Mouse (Mus musculus): ENCODE results near the gene Hist1h1b. TPM values are rescaled to one million over a fixed set of nuclear protein-coding genes. Genes with fewer than 3 reads are reported as not detected.
"Not testable (repeated sequence)": the region's sequence is repeated elsewhere in the genome, so short reads cannot be mapped to it uniquely, and the experiment has no call there.

The Hist1h1b gene
- polyA plus RNA-seq, 1 experiment: 2.3 TPM

DNA sequence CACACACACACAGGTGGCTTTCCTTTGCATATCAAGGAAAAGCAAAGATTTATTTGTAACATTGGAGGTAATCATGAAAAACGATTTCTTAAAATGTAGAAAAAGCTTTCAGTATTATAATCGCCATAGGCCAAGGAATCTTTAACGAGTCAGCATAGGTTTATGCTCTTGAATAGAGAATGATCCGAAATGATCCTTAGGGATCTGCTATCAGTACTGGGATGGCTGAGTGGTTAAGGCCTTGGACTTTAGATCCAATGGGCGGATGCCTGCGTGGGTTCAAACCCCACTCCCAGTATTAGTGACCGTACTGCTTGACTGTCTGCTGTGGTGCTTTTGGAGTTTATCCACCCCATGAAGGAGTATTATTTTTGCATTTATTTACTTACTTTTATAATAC is 15.2 kb upstream of the Hist1h1b start:
- no peaks in the 10 kb centered on the region for H3K36me3 ChIP-seq (ENCODE audit: control insufficient read depth, insufficient read depth, low read length)
- no peaks in the 10 kb centered on the region for H3K4me1 ChIP-seq (ENCODE audit: control insufficient read depth, insufficient read depth, insufficient read length)
- no peak for TF ChIP-seq CTCF (IDR thresholded peaks at IDR 0.05; ENCODE audit: extremely low read depth, insufficient read depth, insufficient read length, insufficient replicate concordance)
- TF ChIP-seq POLR2A (IDR thresholded peaks at IDR 0.05; ENCODE audit: low read depth, low read length): no peak
- DNase-seq (ENCODE audit: low read depth in 1 of 2, low spot score in 2 of 2): no peak
- WGBS: 94% methylated on average over 7 of the region's 7 CpGs
- H3K27me3 ChIP-seq (ENCODE audit: control insufficient read depth, insufficient read depth, low read length): no peaks in the 10 kb centered on the region
- no peak overlapping the region for H3K27ac ChIP-seq (ENCODE audit: insufficient read depth, low read length)
- H3K4me3 ChIP-seq (ENCODE audit: extremely low read depth, insufficient read depth, insufficient read length): no peak overlapping the region

DNA sequence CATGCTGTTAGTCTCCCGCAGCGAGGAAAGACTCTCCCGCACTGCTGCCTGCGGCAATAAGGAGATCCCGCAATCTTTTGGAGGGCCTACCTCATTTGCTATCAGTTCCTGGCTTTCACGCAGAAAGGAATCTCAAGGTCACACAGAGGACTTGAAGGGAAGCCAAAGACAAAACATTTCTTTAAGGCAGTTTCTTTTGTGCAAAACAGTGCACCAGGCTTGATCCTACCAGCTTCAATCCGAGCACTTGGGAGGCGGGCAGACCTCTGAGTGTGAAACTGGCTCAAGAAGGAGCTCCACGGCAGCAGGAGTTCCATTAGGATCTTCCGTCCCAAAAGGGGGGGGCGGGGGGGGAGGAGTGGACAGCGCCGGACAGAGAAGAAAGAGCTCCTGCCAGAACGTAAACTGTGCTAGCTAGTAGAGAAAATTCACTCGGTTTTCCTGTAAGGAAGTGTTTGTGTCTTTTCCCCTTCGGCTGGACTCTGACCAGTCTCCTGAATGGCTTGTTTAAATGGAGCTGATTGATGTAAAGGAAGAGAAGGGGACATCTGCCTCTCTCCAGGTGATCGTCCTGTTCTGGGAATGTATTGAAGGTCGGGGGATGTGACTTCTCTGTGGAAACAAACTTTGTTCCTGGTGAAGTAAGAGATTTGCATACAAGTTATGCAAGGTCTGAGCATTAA is 10.3 kb upstream of the Hist1h1b start:
- WGBS: 64% methylated on average over 18 of the region's 18 CpGs
- no peak overlapping the region for H3K27ac ChIP-seq (ENCODE audit: insufficient read depth, low read length)
- no peak for DNase-seq (ENCODE audit: low read depth in 1 of 2, low spot score in 2 of 2)
- no peaks in the 10 kb centered on the region for H3K27me3 ChIP-seq (ENCODE audit: control insufficient read depth, insufficient read depth, low read length)
- no peak overlapping the region for H3K4me3 ChIP-seq (ENCODE audit: extremely low read depth, insufficient read depth, insufficient read length)
- no peaks in the 10 kb centered on the region for H3K36me3 ChIP-seq (ENCODE audit: control insufficient read depth, insufficient read depth, low read length)
- TF ChIP-seq CTCF (IDR thresholded peaks at IDR 0.05; ENCODE audit: extremely low read depth, insufficient read depth, insufficient read length, insufficient replicate concordance): no peak
- no peak for TF ChIP-seq POLR2A (IDR thresholded peaks at IDR 0.05; ENCODE audit: low read depth, low read length)
- H3K4me1 ChIP-seq (ENCODE audit: control insufficient read depth, insufficient read depth, insufficient read length): no peaks in the 10 kb centered on the region

DNA sequence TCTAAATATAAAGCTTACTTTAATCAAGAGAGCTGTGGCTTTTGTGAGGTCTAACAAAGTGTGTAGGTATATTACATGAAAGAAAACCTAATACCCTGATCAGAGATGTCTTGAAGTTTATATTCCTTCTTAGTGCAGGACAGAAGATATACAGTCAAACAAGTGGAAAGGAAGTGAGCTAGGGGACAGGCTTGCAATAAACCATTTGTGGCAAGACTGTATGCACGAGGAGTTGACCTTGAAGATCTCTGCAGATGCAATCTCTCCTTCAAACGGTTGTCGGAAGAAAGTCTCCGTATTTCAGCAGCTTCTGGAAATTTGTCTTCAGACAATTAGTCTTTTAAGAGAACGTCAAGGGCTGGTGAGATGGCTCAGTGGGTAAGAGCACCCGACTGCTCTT is 9.5 kb upstream of the Hist1h1b start:
- Histone ChIP-seq H3K27ac (ENCODE audit: insufficient read depth, low read length) (no peak overlapping the region), H3K36me3 (ENCODE audit: control insufficient read depth, insufficient read depth, low read length) (no peaks in the 10 kb centered on the region), H3K4me3 (ENCODE audit: extremely low read depth, insufficient read depth, insufficient read length) (no peak overlapping the region), H3K4me1 (ENCODE audit: control insufficient read depth, insufficient read depth, insufficient read length) (no peaks in the 10 kb centered on the region), H3K27me3 (ENCODE audit: control insufficient read depth, insufficient read depth, low read length) (no peaks in the 10 kb centered on the region)
- DNase-seq (ENCODE audit: low read depth in 1 of 2, low spot score in 2 of 2): no peak
- TF ChIP-seq CTCF (IDR thresholded peaks at IDR 0.05; ENCODE audit: extremely low read depth, insufficient read depth, insufficient read length, insufficient replicate concordance): no peak
- TF ChIP-seq POLR2A (IDR thresholded peaks at IDR 0.05; ENCODE audit: low read depth, low read length): no peak
- 65% methylated on average over 6 of the region's 6 CpGs for WGBS

DNA sequence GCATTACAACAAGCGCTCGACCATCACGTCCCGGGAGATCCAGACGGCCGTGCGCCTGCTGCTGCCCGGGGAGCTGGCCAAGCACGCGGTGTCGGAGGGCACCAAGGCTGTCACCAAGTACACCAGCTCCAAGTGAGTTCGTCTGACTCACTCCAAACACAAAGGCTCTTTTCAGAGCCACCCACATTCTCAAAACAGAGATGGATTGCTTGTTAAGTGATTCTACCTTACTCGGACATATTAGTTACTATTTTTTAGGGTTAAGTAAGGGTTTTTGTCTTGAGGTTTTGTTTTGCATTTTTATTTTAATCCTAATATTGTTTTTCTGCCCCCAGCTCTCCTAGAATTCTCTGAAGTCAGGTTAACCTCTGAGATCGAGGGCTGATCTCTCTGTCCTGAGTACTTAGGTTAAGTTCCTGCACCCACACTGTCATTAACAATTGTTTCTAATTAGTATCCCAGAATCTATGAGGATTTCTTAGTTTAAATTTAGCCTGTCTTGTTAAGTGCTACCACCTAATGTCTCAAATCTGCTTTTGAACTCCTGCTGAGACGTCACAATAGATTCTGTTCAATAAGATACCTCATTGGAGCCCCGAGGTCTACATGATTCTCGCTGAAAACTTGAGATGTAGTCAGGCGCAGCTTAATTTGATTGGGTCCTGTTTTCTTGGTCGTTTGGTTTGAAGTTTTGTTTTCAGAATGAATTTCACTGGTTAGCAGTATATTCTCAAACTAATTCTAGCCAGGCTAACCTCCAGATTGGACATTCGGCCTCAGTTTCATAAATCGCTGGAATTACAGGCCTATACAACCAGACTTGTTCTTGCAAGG is 7.6 kb upstream of the Hist1h1b start:
- no peak for TF ChIP-seq POLR2A (IDR thresholded peaks at IDR 0.05; ENCODE audit: low read depth, low read length)
- no peak for TF ChIP-seq CTCF (IDR thresholded peaks at IDR 0.05; ENCODE audit: extremely low read depth, insufficient read depth, insufficient read length, insufficient replicate concordance)
- WGBS: 27% methylated on average over 18 of the region's 21 CpGs
- no peak overlapping the region for H3K4me3 ChIP-seq (ENCODE audit: extremely low read depth, insufficient read depth, insufficient read length)

DNA sequence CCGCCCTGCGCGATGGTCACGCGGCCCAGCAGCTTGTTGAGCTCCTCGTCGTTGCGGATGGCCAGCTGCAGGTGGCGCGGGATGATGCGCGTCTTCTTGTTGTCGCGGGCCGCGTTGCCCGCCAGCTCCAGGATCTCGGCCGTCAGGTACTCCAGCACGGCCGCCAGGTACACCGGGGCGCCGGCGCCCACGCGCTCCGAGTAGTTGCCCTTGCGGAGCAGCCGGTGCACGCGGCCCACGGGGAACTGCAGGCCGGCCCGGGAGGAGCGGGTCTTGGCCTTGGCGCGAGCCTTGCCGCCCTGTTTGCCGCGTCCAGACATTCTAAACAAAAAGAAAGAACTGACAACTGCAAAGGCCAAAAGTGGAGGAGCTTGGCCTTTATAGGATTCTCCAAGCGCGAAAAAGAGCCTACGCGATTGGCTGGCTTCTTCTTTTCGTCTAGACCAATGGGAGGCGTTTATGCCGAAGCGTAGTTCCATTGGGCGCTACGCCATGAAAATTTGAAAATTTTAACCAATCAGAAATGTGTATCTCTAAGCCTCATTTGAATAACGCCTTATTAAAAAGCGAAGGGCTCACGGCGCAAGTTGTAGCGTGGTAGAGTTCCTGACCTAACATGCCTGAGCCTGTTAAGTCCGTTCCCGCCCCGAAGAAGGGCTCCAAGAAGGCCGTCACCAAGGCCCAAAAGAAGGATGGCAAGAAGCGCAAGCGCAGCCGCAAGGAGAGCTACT is 6.6 kb upstream of the Hist1h1b start, which contains the start of the genes Hist1h2an and Hist1h2bp:
Gene Hist1h2an (minus strand): TSS at position 320 of the 731 bp plus-strand sequence.
Gene Hist1h2bp (plus strand): TSS at position 563 of the 731 bp plus-strand sequence.
- peak within 1 kb of the TSS; percentile 79 for H3K27ac ChIP-seq (ENCODE audit: insufficient read depth, low read length)
- not testable (repeated sequence) for H3K4me1 ChIP-seq (ENCODE audit: control insufficient read depth, insufficient read depth, insufficient read length)

More for the DNA sequence above, 7.6 kb upstream of the Hist1h1b start:
- Histone ChIP-seq H3K27me3 (ENCODE audit: control insufficient read depth, insufficient read depth, low read length) (no peaks in the 10 kb centered on the region), H3K27ac (ENCODE audit: insufficient read depth, low read length) (no peak overlapping the region), H3K4me1 (ENCODE audit: control insufficient read depth, insufficient read depth, insufficient read length) (no peaks in the 10 kb centered on the region), H3K36me3 (ENCODE audit: control insufficient read depth, insufficient read depth, low read length) (no peaks in the 10 kb centered on the region)
- no peak for DNase-seq (ENCODE audit: low read depth in 1 of 2, low spot score in 2 of 2)

DNA sequence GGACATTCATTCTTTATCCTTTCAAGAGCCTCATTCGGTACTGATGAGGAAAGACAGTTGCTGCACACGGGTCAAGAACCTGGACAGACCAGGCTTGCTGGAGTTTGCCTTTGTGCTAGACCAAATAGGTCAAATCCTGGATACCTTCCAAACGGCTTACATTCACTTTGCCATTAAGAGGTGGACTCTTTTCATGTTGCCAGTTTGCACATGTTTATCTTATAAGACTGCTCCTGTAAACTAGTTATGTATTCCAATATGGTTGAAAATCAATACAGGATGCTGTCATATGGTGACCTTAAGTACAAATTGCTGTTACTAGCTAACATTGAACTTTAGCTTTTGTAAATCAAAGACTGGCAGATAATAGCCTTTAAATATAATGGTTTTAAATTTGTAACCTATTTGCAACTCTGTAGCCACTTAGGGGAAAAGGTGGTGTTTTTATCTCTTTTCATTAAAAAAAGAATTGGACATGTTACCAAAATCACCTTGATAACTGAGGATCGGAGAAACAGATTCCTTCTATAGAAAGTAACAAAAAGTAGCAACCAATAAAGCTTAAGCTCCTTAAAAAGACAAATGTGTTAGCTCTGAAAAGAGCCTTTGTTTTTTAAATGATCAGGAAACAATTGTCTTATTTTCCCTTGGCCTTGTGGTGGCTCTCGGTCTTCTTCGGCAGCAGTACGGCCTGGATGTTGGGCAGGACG is 5.9 kb upstream of the Hist1h1b start:
- no peaks in the 10 kb centered on the region for H3K27me3 ChIP-seq (ENCODE audit: control insufficient read depth, insufficient read depth, low read length)
- no peaks in the 10 kb centered on the region for H3K36me3 ChIP-seq (ENCODE audit: control insufficient read depth, insufficient read depth, low read length)
- peak overlapping the region; percentile 40 for H3K4me3 ChIP-seq (ENCODE audit: extremely low read depth, insufficient read depth, insufficient read length)
- TF ChIP-seq CTCF (IDR thresholded peaks at IDR 0.05; ENCODE audit: extremely low read depth, insufficient read depth, insufficient read length, insufficient replicate concordance): no peak
- TF ChIP-seq POLR2A (IDR thresholded peaks at IDR 0.05; ENCODE audit: low read depth, low read length): no peak
- 20% methylated on average over 8 of the region's 8 CpGs for WGBS
- H3K27ac ChIP-seq (ENCODE audit: insufficient read depth, low read length): peak overlapping the region; percentile 79
- no peak for DNase-seq (ENCODE audit: low read depth in 1 of 2, low spot score in 2 of 2)
- no peaks in the 10 kb centered on the region for H3K4me1 ChIP-seq (ENCODE audit: control insufficient read depth, insufficient read depth, insufficient read length)

More for the DNA sequence above, 6.6 kb upstream of the Hist1h1b start, which contains the start of the genes Hist1h2an and Hist1h2bp:
- not testable (repeated sequence) for H3K27me3 ChIP-seq (ENCODE audit: control insufficient read depth, insufficient read depth, low read length); H3K36me3 ChIP-seq (ENCODE audit: control insufficient read depth, insufficient read depth, low read length)
- DNase-seq (ENCODE audit: low read depth in 1 of 2, low spot score in 2 of 2): peak; percentile 73 to 96
- WGBS: under 1% methylated on average over 43 of the region's 63 CpGs
- peak within 1 kb of the TSS; percentile 53 for H3K4me3 ChIP-seq (ENCODE audit: extremely low read depth, insufficient read depth, insufficient read length)
